Mouse (Mus musculus): ENCODE measurements around the gene Dhx32. TPM values are rescaled to one million over a fixed set of nuclear protein-coding genes. Genes with fewer than 3 reads are reported as not detected.
A peak's percentile ranks its signal among the peaks of the same experiment; 100 is the strongest.

Gene Dhx32
- polyA plus RNA-seq, 1 experiment from 2014 or later: 9.6 TPM

DNA sequence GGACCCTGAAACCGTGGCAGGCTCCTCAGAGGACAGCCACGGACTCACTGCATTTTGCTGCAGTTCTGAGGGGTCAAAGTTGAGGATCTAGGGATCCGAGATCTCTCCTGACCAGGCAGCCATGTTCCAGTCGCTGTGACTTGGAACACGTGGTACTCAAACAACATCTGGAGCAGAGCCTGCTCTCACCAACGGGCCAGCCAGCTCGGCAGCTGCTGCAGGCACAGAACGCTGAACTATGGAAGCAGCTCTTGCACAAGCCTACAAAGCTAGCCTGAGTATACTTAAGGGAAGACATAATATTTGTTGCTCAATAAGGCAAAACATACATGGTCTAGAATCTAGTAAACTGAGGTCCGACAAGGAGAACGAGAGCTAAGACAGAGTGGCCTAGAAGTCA is 57.0 kb downstream of the Dhx32 start:
- Histone ChIP-seq H3K27ac (ENCODE audit: low read length) (no peak overlapping the region), H3K9ac (ENCODE audit: low read depth, low read length) (no peak overlapping the region)
- WGBS (ENCODE audit: insufficient replicate concordance): 73% methylated on average over 10 of the region's 10 CpGs

DNA sequence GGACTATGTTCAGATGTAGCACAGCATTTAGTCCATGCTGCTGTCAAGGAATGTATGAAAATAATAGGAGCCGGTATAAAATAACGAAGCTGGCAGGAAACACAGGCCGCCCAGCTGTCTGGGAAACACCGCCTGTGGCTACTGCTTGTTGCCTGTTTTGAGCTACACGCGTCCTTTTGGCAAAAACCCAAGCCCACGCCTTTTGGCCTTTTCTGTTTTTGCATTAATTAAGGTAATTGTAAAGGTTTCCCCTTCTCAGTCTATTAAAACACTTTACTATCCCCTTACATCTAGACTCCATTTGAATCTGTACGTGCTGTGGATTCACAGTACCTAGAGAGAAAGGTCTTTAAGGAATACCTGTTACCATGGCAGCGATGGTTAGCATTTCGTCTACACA is 57.7 kb downstream of the Dhx32 start:
- no peak for ATAC-seq (ENCODE audit: low read depth)
- 84% methylated on average over 10 of the region's 10 CpGs for WGBS (ENCODE audit: insufficient replicate concordance)
- H3K27me3 ChIP-seq (ENCODE audit: control insufficient read depth, insufficient read depth, low read depth, low read length): no peaks in the 10 kb centered on the region

More for the DNA sequence above, 57.0 kb downstream of the Dhx32 start:
- Histone ChIP-seq H3K4me1 (ENCODE audit: control insufficient read depth, low read depth, low read length) (no peaks in the 10 kb centered on the region), H3K9me3 (replicated peaks; ENCODE audit: control insufficient read depth, low read length) (no peaks in the 10 kb centered on the region), H3K4me2 (ENCODE audit: low read depth, low read length) (no peak overlapping the region), H3K36me3 (ENCODE audit: control insufficient read depth, insufficient read depth) (peaks cover 20% of the 10 kb centered on the region), H3K27me3 (ENCODE audit: control insufficient read depth, insufficient read depth, low read depth, low read length) (no peaks in the 10 kb centered on the region), H3K4me3 (ENCODE audit: low read depth, low read length) (no peak overlapping the region)
- ATAC-seq (ENCODE audit: low read depth): no peak

GRCm38 (mm10) chr7:133720616-133721015 is 61.9 kb downstream of the Dhx32 start:
- no peaks in the 10 kb centered on the region for H3K27me3 ChIP-seq (ENCODE audit: control insufficient read depth, insufficient read depth, low read depth, low read length)
- WGBS (ENCODE audit: insufficient replicate concordance): 86% methylated on average over 11 of the region's 11 CpGs
- H3K9ac ChIP-seq (ENCODE audit: low read depth, low read length): no peak overlapping the region
- H3K36me3 ChIP-seq (ENCODE audit: control insufficient read depth, insufficient read depth): peaks cover 65% of the 10 kb centered on the region
- H3K4me2 ChIP-seq (ENCODE audit: low read depth, low read length): no peak overlapping the region
- no peak overlapping the region for H3K4me3 ChIP-seq (ENCODE audit: low read depth, low read length)
- H3K9me3 ChIP-seq (replicated peaks; ENCODE audit: control insufficient read depth, low read length): no peaks in the 10 kb centered on the region
- H3K27ac ChIP-seq (ENCODE audit: low read length): no peak overlapping the region
- no peaks in the 10 kb centered on the region for H3K4me1 ChIP-seq (ENCODE audit: control insufficient read depth, low read depth, low read length)
- ATAC-seq (ENCODE audit: low read depth): no peak

More for the DNA sequence above, 57.7 kb downstream of the Dhx32 start:
- Histone ChIP-seq H3K27ac (ENCODE audit: low read length) (no peak overlapping the region), H3K4me2 (ENCODE audit: low read depth, low read length) (no peak overlapping the region), H3K9ac (ENCODE audit: low read depth, low read length) (no peak overlapping the region), H3K4me3 (ENCODE audit: low read depth, low read length) (no peak overlapping the region), H3K4me1 (ENCODE audit: control insufficient read depth, low read depth, low read length) (no peaks in the 10 kb centered on the region), H3K9me3 (replicated peaks; ENCODE audit: control insufficient read depth, low read length) (no peaks in the 10 kb centered on the region), H3K36me3 (ENCODE audit: control insufficient read depth, insufficient read depth) (peaks cover 27% of the 10 kb centered on the region)

GRCm38 (mm10) chr7:133718580-133718979 is 63.9 kb downstream of the Dhx32 start:
- Histone ChIP-seq H3K4me1 (ENCODE audit: control insufficient read depth, low read depth, low read length) (no peaks in the 10 kb centered on the region), H3K4me3 (ENCODE audit: low read depth, low read length) (no peak overlapping the region), H3K9ac (ENCODE audit: low read depth, low read length) (no peak overlapping the region), H3K27ac (ENCODE audit: low read length) (no peak overlapping the region), H3K9me3 (replicated peaks; ENCODE audit: control insufficient read depth, low read length) (no peaks in the 10 kb centered on the region), H3K36me3 (ENCODE audit: control insufficient read depth, insufficient read depth) (peaks cover 80% of the 10 kb centered on the region), H3K4me2 (ENCODE audit: low read depth, low read length) (no peak overlapping the region), H3K27me3 (ENCODE audit: control insufficient read depth, insufficient read depth, low read depth, low read length) (no peaks in the 10 kb centered on the region)
- 91% methylated on average over 1 of the region's 1 CpGs for WGBS (ENCODE audit: insufficient replicate concordance)
- no peak for ATAC-seq (ENCODE audit: low read depth)

DNA sequence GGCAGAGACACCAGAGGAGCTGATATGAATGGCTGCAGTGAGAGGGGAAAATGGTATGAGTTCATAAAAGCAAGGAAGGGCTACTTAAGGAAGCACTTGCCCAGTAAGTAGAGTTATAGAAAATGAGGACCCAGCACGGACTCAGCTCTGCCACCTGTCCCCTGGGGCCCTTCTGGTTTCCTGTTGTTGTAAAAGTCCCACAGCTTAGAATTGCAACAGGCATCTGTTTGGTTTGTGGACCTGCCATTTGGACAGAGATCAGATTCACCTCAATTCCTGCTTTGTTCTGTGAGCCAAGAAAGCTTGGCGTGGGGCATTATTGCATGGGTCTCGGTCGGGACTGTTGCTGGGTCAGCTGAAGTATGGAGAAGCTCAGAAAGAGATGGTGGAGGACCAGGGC is 67.1 kb downstream of the Dhx32 start:
- no peak for ATAC-seq (ENCODE audit: low read depth)
- Histone ChIP-seq H3K27me3 (ENCODE audit: control insufficient read depth, insufficient read depth, low read depth, low read length) (no peaks in the 10 kb centered on the region), H3K4me3 (ENCODE audit: low read depth, low read length) (no peak overlapping the region), H3K9ac (ENCODE audit: low read depth, low read length) (no peak overlapping the region), H3K9me3 (replicated peaks; ENCODE audit: control insufficient read depth, low read length) (no peaks in the 10 kb centered on the region), H3K36me3 (ENCODE audit: control insufficient read depth, insufficient read depth) (peaks cover 61% of the 10 kb centered on the region), H3K4me2 (ENCODE audit: low read depth, low read length) (no peak overlapping the region), H3K27ac (ENCODE audit: low read length) (no peak overlapping the region), H3K4me1 (ENCODE audit: control insufficient read depth, low read depth, low read length) (no peaks in the 10 kb centered on the region; the same call in none of the 2 replicates)
- 80% methylated on average over 4 of the region's 4 CpGs for WGBS (ENCODE audit: insufficient replicate concordance)

- Histone ChIP-seq H3K36me3 (ENCODE audit: control insufficient read depth, insufficient read depth) (no peaks in the 10 kb centered on the region; the same call in 1 of the 2 replicates), H3K4me3 (ENCODE audit: low read depth, low read length) (peak overlapping the region; percentile 89), H3K9ac (ENCODE audit: low read depth, low read length) (no peak overlapping the region), H3K4me1 (ENCODE audit: control insufficient read depth, low read depth, low read length) (peaks cover 37% of the 10 kb centered on the region), H3K27me3 (ENCODE audit: control insufficient read depth, insufficient read depth, low read depth, low read length) (no peaks in the 10 kb centered on the region), H3K4me2 (ENCODE audit: low read depth, low read length) (peak overlapping the region; percentile 96), H3K9me3 (replicated peaks; ENCODE audit: control insufficient read depth, low read length) (no peaks in the 10 kb centered on the region), H3K27ac (ENCODE audit: low read length) (no peak overlapping the region)
- ATAC-seq (ENCODE audit: low read depth): no peak
- WGBS (ENCODE audit: insufficient replicate concordance): 80% methylated on average over 2 of the region's 2 CpGs
Observed at GRCm38 (mm10) chr7:133707301-133707700, 75.2 kb downstream of the Dhx32 start.

- ATAC-seq (ENCODE audit: low read depth): no peak
- H3K36me3 ChIP-seq (ENCODE audit: control insufficient read depth, insufficient read depth): peaks cover 13% of the 10 kb centered on the region
- H3K4me1 ChIP-seq (ENCODE audit: control insufficient read depth, low read depth, low read length): peaks cover 45% of the 10 kb centered on the region
- no peaks in the 10 kb centered on the region for H3K9me3 ChIP-seq (replicated peaks; ENCODE audit: control insufficient read depth, low read length)
- 85% methylated on average over 7 of the region's 7 CpGs for WGBS (ENCODE audit: insufficient replicate concordance)
- peak overlapping the region; percentile 68 for H3K27ac ChIP-seq (ENCODE audit: low read length)
- no peaks in the 10 kb centered on the region for H3K27me3 ChIP-seq (ENCODE audit: control insufficient read depth, insufficient read depth, low read depth, low read length)
- no peak overlapping the region for H3K4me3 ChIP-seq (ENCODE audit: low read depth, low read length)
- no peak overlapping the region for H3K9ac ChIP-seq (ENCODE audit: low read depth, low read length)
- H3K4me2 ChIP-seq (ENCODE audit: low read depth, low read length): no peak overlapping the region
Observed at GRCm38 (mm10) chr7:133703906-133704305, 78.6 kb downstream of the Dhx32 start.

GRCm38 (mm10) chr7:133702333-133702732 is 80.2 kb downstream of the Dhx32 start:
- H3K4me3 ChIP-seq (ENCODE audit: low read depth, low read length): peak overlapping the region; percentile 80
- 17% methylated on average over 10 of the region's 10 CpGs for WGBS (ENCODE audit: insufficient replicate concordance)
- H3K27me3 ChIP-seq (ENCODE audit: control insufficient read depth, insufficient read depth, low read depth, low read length): no peaks in the 10 kb centered on the region
- peaks cover 19% of the 10 kb centered on the region for H3K36me3 ChIP-seq (ENCODE audit: control insufficient read depth, insufficient read depth)
- peaks cover 52% of the 10 kb centered on the region for H3K4me1 ChIP-seq (ENCODE audit: control insufficient read depth, low read depth, low read length)
- ATAC-seq (ENCODE audit: low read depth): peak; percentile 86
- H3K9ac ChIP-seq (ENCODE audit: low read depth, low read length): peak overlapping the region; percentile 86
- no peaks in the 10 kb centered on the region for H3K9me3 ChIP-seq (replicated peaks; ENCODE audit: control insufficient read depth, low read length)
- peak overlapping the region; percentile 100 for H3K27ac ChIP-seq (ENCODE audit: low read length)
- H3K4me2 ChIP-seq (ENCODE audit: low read depth, low read length): peak overlapping the region; percentile 83

DNA sequence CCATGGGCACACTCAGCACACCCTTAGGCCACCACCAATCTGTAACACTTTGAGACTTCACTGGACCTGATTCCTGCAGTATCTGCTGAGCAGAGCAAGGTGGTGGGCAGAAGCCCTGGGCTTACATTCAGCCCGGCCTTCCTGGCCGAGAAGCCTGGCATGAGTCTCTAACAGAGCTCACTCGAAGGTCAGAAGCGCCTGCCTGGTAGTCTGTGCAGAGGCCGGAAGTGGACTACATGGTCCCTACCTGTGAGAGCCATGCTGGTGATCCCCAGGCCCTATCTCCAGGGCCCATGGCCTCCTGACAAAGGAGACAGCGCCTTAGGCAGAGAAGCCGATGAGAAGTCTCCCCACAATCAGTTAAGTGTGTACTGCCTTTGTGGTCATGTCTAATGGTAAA is 81.2 kb downstream of the Dhx32 start:
- peak overlapping the region; percentile 86 for H3K9ac ChIP-seq (ENCODE audit: low read depth, low read length)
- ATAC-seq (ENCODE audit: low read depth): no peak
- no peaks in the 10 kb centered on the region for H3K9me3 ChIP-seq (replicated peaks; ENCODE audit: control insufficient read depth, low read length)
- 43% methylated on average over 7 of the region's 7 CpGs for WGBS (ENCODE audit: insufficient replicate concordance)
- H3K4me2 ChIP-seq (ENCODE audit: low read depth, low read length): peak overlapping the region; percentile 83
- peaks cover 28% of the 10 kb centered on the region for H3K36me3 ChIP-seq (ENCODE audit: control insufficient read depth, insufficient read depth)
- peak overlapping the region; percentile 80 for H3K4me3 ChIP-seq (ENCODE audit: low read depth, low read length)
- H3K27ac ChIP-seq (ENCODE audit: low read length): peak overlapping the region; percentile 100
- peaks cover 61% of the 10 kb centered on the region for H3K4me1 ChIP-seq (ENCODE audit: control insufficient read depth, low read depth, low read length)
- no peaks in the 10 kb centered on the region for H3K27me3 ChIP-seq (ENCODE audit: control insufficient read depth, insufficient read depth, low read depth, low read length)

Measured in liver, embryonic 16.5 days (tissue).